Mouse (Mus musculus) thymus, adult 18-20 months (tissue): Measurements from ENCODE around the gene Gphn.

ENCODE experiments used
- DNase-seq, 2 experiments: peaks; one replicate each; pipeline ENCODE4 v3.0.0; 2022; ENCODE audit warnings: mixed read lengths in 2 of 2

Gene Gphn

GRCm38 (mm10) chr12:78727723-78728122 lies 501.5 kb downstream of the Gphn start:
- DNase-seq = no peak
